Mouse (Mus musculus) intestine, embryonic 16.5 days (tissue): ENCODE measurements around the gene Rab4a. TPM values are rescaled to one million over a fixed set of nuclear protein-coding genes. Genes with fewer than 3 reads are reported as not detected.

Source experiments
- ATAC-seq: fragments of 200-750 bp; cut with Nextera tagmentation; 2 replicates; pipeline ENCODE4 v1.8.0; 2017; ENCODE audit warnings: moderate TSS enrichment, moderate library complexity
- H3K27ac ChIP-seq: fragments of 300-500 bp; sonication (generic); 2 replicates; pipeline ENCODE4 v1.5.1; 2014; ENCODE audit warnings: mild to moderate bottlenecking, low read length
- H3K27me3 ChIP-seq: fragments of 300-500 bp; sonication (generic); replicated peaks from 2 replicates; pipeline ENCODE4 v1.6.1; 2014; ENCODE audit warnings: low read length, control low read depth, mixed read lengths; ENCODE audit not compliant: control insufficient read depth, insufficient read depth
- H3K36me3 ChIP-seq: fragments of 300-500 bp; sonication (generic); 2 replicates; pipeline ENCODE4 v1.6.1; 2014; ENCODE audit warnings: low read length, control low read depth; ENCODE audit not compliant: control insufficient read depth, insufficient read depth
- H3K4me1 ChIP-seq: fragments of 300-500 bp; sonication (generic); 2 replicates; pipeline ENCODE4 v1.6.1; 2014; ENCODE audit warnings: low read length, control low read depth, mixed read lengths; ENCODE audit not compliant: control insufficient read depth, insufficient read depth
- H3K4me2 ChIP-seq: fragments of 300-500 bp; sonication (generic); 2 replicates; pipeline ENCODE4 v1.6.1; 2014; ENCODE audit warnings: low read depth, low read length, control low read depth
- H3K4me3 ChIP-seq: fragments of 300-500 bp; sonication (generic); 2 replicates; pipeline ENCODE4 v1.5.1; 2014; ENCODE audit warnings: mild to moderate bottlenecking, low read length
- H3K9ac ChIP-seq: fragments of 300-500 bp; sonication (generic); 2 replicates; pipeline ENCODE4 v1.6.1; 2014; ENCODE audit warnings: low read depth, low read length
- H3K9me3 ChIP-seq: fragments of 300-500 bp; sonication (generic); 2 replicates; pipeline ENCODE4 v1.6.1; 2016; ENCODE audit warnings: low read length, control low read depth; ENCODE audit not compliant: control insufficient read depth
- WGBS: fragments of 180-500 bp; shearing (Covaris S2); extraction: QIAGEN DNeasy Blood & Tissue Kit; methylation state at CpG from one replicate; pipeline ENCODE4 v1.1.7; 2014; 5-methylcytosine and 5-hydroxymethylcytosine counted together
- polyA plus RNA-seq: library from polyadenylated mRNA; unstranded; fragments of >200 nt; fragmentation: Nextera tagmentation; extraction: Ambion mirVana; gene quantifications from 2 replicates; pipeline ENCODE4 v1.2.1, GENCODE M21; 2015

Gene Rab4a
- polyA plus RNA-seq, 1 experiment from 2014 or later, result 66.9 TPM

DNA sequence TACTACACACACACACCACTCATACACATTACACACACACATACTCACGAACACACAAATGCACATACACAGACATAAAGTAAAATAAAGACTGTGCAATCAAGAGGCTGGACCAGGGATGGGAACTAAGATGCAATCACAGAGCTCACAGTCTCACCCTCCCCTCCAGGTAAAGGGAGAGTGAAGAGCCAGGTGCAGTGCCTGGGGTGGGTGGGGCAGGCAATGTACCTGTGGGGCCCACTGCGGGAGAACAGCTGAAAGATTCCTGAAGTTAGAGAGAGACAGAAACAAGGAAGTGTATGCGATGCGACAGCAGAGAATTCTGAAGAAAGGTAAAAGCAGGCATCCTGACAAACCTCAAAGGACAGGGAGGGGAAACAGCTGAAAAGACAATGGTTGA lies 11.0 kb upstream of the Rab4a start:
- no peaks in the 10 kb centered on the region for H3K9me3 ChIP-seq
- H3K9ac ChIP-seq, result no peak overlapping the region
- H3K4me2 ChIP-seq, result no peak overlapping the region
- H3K36me3 ChIP-seq, result no peaks in the 10 kb centered on the region
- peaks cover 18% of the 10 kb centered on the region for H3K4me1 ChIP-seq
- no peaks in the 10 kb centered on the region for H3K27me3 ChIP-seq
- WGBS, result 67% methylated on average over 4 of the region's 4 CpGs
- H3K4me3 ChIP-seq, result no peak overlapping the region
- H3K27ac ChIP-seq, result peak overlapping the region; percentile 78
- ATAC-seq, result peak; percentile 72

DNA sequence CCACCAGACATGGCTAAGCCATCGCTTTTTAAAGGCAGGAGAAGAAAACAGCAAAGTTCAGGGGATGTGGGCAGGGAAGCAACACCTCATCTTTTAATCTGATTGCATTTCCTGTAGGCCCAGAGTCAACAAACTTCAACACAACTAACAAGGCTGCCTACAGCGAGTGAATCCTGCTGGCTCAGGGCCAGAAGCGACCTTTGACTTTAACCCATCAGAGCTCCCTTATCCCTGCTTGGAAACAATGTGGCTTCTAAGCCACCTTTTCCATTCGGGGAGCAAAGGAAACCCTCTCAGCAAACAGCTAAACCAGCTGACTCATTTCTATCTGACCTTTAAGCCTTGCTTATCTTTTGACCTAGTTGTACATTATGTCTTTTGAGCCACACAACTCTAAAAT lies 9.0 kb upstream of the Rab4a start:
- no peak overlapping the region for H3K9ac ChIP-seq
- H3K4me2 ChIP-seq, result no peak overlapping the region
- no peaks in the 10 kb centered on the region; the same call in 1 of the 2 replicates for H3K9me3 ChIP-seq
- H3K4me3 ChIP-seq, result no peak overlapping the region
- WGBS, result 42% methylated on average over 4 of the region's 4 CpGs
- ATAC-seq, result peak; percentile 85
- H3K27ac ChIP-seq, result peak overlapping the region; percentile 73
- H3K27me3 ChIP-seq, result no peaks in the 10 kb centered on the region
- H3K36me3 ChIP-seq, result no peaks in the 10 kb centered on the region
- H3K4me1 ChIP-seq, result peaks cover 18% of the 10 kb centered on the region

DNA sequence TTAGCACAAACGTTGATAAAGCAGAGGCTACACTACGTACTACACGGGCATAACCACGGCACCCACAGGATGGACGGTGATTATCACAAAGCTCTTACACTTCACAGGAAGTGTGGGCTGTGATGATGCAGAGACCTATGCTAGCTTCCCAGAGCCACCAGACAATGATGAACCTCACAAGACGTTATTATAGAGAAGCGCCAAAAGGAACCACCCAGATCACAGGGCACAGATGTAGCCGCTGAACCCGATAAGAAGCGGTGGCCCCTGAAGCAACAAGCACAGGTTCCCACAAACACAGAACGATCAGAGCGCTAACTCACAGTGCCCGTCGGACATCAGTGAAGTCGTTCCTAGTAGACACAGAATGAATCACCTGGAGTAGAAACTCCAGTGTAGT lies 7.9 kb upstream of the Rab4a start:
- Histone ChIP-seq H3K4me1 (peaks cover 18% of the 10 kb centered on the region), H3K36me3 (no peaks in the 10 kb centered on the region), H3K4me3 (no peak overlapping the region), H3K4me2 (no peak overlapping the region), H3K9me3 (no peaks in the 10 kb centered on the region; the same call in 1 of the 2 replicates), H3K9ac (no peak overlapping the region), H3K27ac (no peak overlapping the region), H3K27me3 (no peaks in the 10 kb centered on the region)
- WGBS, result 87% methylated on average over 15 of the region's 15 CpGs
- ATAC-seq, result no peak; the same call in 1 of the 2 replicates

DNA sequence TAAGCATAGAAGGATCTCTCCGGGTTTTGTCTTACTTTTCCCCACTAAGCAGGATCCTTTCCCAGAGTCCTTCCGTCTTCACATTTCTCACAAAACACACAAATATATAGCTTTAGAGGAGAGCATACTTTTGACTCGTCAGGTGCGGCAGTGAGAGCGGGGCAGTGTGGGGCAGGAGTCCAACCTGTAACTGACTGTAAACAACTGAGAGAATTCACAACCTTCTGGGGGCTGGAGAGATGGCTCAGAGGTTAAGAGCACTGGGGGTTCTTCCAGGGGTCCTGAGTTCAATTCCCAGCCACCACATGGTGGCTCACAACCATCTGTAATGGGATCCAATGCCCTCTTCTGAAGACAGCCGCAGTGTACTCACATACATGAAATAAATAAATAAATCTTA lies 6.4 kb upstream of the Rab4a start:
- H3K27ac ChIP-seq, result peak overlapping the region; percentile 4; the same call in 1 of the 2 replicates
- WGBS, result 70% methylated on average over 6 of the region's 6 CpGs
- H3K4me1 ChIP-seq, result peaks cover 12% of the 10 kb centered on the region
- no peak overlapping the region for H3K4me2 ChIP-seq
- H3K27me3 ChIP-seq, result no peaks in the 10 kb centered on the region
- H3K9ac ChIP-seq, result 0 out of 2 replicates have a peak overlapping the region, but pooled peaks have one; percentile 14
- no peak overlapping the region for H3K4me3 ChIP-seq
- no peak for ATAC-seq
- no peaks in the 10 kb centered on the region for H3K36me3 ChIP-seq
- no peaks in the 10 kb centered on the region; the same call in 1 of the 2 replicates for H3K9me3 ChIP-seq

DNA sequence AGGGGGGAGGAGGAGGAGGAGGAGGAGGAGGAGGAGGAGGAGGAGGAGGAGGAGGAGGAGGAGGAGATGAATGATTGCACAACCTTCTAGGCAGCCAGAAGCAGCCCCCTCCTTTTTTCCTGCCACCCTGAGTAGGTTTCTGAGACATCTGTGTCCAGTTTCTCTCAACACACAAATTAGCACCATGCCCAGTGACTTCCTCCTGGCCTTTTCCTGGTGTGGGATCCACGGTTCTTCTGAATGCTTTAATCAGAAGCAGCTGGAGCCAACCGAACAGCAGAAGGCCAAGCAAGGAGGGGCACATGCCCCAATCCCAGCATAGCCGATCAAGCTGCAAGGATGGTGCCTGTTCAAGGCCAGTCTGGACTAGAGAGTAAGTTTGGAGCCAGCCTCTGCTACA lies 5.9 kb upstream of the Rab4a start:
- no peak overlapping the region for H3K4me2 ChIP-seq
- H3K4me1 ChIP-seq, result peaks cover 8% of the 10 kb centered on the region; the same call in 1 of the 2 replicates
- no peak overlapping the region for H3K4me3 ChIP-seq
- H3K27me3 ChIP-seq, result no peaks in the 10 kb centered on the region
- 50% methylated on average over 3 of the region's 3 CpGs for WGBS
- no peaks in the 10 kb centered on the region; the same call in 1 of the 2 replicates for H3K9me3 ChIP-seq
- no peaks in the 10 kb centered on the region for H3K36me3 ChIP-seq
- no peak for ATAC-seq
- H3K9ac ChIP-seq, result no peak overlapping the region
- no peak overlapping the region for H3K27ac ChIP-seq

DNA sequence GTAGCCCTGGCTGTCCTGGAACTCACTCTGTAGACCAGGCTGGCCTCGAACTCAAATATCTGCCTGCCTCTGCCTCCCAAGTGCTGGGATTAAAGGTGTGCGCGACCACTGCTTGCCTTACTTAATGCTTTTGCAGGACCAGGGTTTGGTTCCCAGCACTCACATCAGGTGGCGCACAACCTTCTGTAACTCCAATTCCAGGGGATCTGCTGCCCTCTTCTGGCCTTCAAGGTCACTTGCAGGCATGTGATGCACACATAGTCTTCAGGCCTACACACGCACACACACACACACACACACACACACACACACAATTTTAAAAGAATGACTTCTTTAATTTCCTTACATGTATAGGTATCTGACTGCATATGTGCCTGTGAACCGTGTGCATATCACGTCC lies 4.9 kb upstream of the Rab4a start:
- Histone ChIP-seq H3K27me3 (no peaks in the 10 kb centered on the region), H3K4me3 (no peak overlapping the region), H3K4me2 (no peak overlapping the region), H3K4me1 (peaks cover 11% of the 10 kb centered on the region; the same call in 1 of the 2 replicates), H3K36me3 (no peaks in the 10 kb centered on the region), H3K27ac (no peak overlapping the region), H3K9ac (no peak overlapping the region), H3K9me3 (no peaks in the 10 kb centered on the region; the same call in 1 of the 2 replicates)
- ATAC-seq, result no peak
- WGBS, result 91% methylated on average over 7 of the region's 7 CpGs

DNA sequence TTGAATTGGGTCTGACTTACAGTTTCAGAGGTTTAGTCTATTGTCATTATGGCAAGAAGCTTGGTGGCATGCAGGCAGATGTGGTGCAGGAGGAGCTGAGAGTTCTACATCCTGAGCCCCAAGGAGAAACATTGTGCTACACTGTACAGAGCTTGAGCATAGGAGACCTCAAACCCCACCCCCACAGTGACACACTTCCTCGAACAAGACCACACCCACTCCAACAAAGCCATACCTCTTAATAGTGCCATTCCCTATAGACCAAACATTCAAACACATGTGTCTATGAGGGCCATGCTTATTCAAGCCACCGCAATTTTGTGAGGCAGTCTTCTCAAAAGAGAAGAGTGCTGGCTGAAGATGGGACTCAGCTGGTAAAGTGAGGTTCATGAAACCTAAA lies 4.2 kb upstream of the Rab4a start:
- H3K9me3 ChIP-seq, result no peaks in the 10 kb centered on the region; the same call in 1 of the 2 replicates
- H3K4me3 ChIP-seq, result no peak overlapping the region
- 93% methylated on average over 2 of the region's 2 CpGs for WGBS
- ATAC-seq, result no peak
- no peaks in the 10 kb centered on the region for H3K27me3 ChIP-seq
- H3K4me1 ChIP-seq, result peaks cover 12% of the 10 kb centered on the region; the same call in 1 of the 2 replicates
- no peaks in the 10 kb centered on the region for H3K36me3 ChIP-seq
- H3K9ac ChIP-seq, result no peak overlapping the region
- H3K4me2 ChIP-seq, result no peak overlapping the region
- no peak overlapping the region for H3K27ac ChIP-seq

DNA sequence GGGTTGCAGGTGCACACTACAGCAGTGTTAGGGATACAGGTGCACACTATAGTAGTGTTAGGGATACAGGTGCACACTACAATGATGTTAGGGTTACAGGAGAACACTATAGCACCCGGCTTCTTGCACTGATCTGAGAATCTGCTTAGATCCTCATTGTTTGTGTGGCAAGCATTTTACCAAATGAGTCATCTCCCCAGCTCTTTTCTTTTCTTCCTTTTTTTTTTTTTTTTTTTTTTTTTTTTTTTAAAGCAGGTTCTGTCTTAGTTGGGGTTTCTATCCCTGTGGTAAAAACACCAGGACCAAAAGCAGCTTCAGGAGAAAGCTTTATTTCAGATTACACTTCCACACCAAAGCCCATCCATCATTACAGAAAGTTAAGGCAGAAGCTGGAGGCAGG lies 2.1 kb upstream of the Rab4a start:
- H3K4me2 ChIP-seq, result no peak overlapping the region
- 74% methylated on average over 1 of the region's 1 CpGs for whole genome bisulfite sequencing
- H3K36me3 ChIP-seq, result no peaks in the 10 kb centered on the region

DNA sequence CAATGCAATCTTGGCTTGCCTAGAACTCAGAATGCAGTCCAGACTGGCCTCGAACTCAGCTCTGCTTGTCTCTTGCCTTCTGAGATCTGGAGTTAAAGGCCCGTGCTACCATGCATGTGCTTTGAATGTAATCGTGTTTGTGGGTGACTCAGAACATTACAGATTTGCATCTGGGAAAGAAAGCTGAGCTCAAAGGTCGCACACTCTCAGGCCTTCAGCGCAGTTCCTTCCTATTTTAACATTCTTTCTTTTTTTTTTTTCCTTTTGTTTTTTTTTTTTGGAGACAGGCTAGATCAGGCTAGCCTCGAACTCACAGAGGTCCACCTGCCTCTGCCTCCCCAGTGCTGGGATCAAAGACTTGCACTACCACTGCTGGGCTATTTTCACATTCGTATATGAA lies 1.2 kb upstream of the Rab4a start:
- Histone ChIP-seq H3K9me3 (no peaks in the 10 kb centered on the region; the same call in 1 of the 2 replicates), H3K4me2 (no peak overlapping the region), H3K27ac (peak overlapping the region; percentile 88; the same call in 1 of the 2 replicates), H3K36me3 (no peaks in the 10 kb centered on the region), H3K27me3 (no peaks in the 10 kb centered on the region), H3K9ac (no peak overlapping the region), H3K4me3 (no peak overlapping the region), H3K4me1 (peaks cover 29% of the 10 kb centered on the region)
- 79% methylated on average over 7 of the region's 7 CpGs for WGBS
- ATAC-seq, result no peak

More for the DNA sequence above, 2.1 kb upstream of the Rab4a start:
- H3K4me3 ChIP-seq, result no peak overlapping the region
- no peak overlapping the region for H3K27ac ChIP-seq
- ATAC-seq, result no peak
- H3K4me1 ChIP-seq, result peaks cover 30% of the 10 kb centered on the region
- H3K27me3 ChIP-seq, result no peaks in the 10 kb centered on the region
- no peaks in the 10 kb centered on the region; the same call in 1 of the 2 replicates for H3K9me3 ChIP-seq
- H3K9ac ChIP-seq, result no peak overlapping the region

DNA sequence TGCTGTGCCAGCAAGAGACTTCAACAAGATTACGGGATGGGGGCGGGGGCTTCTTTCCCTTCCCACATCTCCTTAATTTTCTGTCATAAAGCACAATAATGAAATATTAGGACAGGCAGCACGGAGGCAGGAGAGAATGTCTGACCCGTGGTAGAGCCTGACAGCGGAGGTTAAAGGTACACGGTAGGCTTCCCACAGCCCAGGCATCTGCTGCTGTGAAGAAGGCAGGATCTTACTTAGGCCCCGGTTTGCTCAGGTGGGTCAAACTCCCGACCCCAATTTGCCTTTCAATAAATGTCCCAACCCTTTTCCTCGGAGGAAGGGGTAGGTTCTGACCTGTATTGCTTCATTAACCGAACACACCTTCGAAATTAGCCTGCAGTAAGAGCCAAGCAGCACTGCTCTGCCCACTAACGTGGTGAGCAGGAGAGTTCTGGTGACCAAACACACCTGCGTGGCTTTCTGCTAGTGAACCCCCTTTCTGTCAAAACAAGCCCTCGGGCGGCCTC lies 522 bp upstream of the Rab4a start:
- peak overlapping the region; percentile 79 for H3K4me2 ChIP-seq
- H3K9me3 ChIP-seq, result no peaks in the 10 kb centered on the region; the same call in 1 of the 2 replicates
- H3K4me3 ChIP-seq, result peak overlapping the region; percentile 82
- peaks cover 29% of the 10 kb centered on the region for H3K4me1 ChIP-seq
- peak; percentile 46 for ATAC-seq
- no peaks in the 10 kb centered on the region for H3K27me3 ChIP-seq
- H3K27ac ChIP-seq, result peak overlapping the region; percentile 88
- WGBS, result 16% methylated on average over 15 of the region's 15 CpGs
- peak overlapping the region; percentile 93 for H3K9ac ChIP-seq
- H3K36me3 ChIP-seq, result no peaks in the 10 kb centered on the region
